Mouse (Mus musculus): Measurements from ENCODE around the gene Pias1. TPM values are rescaled to one million over a fixed set of nuclear protein-coding genes. Genes with fewer than 3 reads are reported as not detected.

The Pias1 gene
- total RNA-seq, 1 experiment = 12.7 TPM

DNA sequence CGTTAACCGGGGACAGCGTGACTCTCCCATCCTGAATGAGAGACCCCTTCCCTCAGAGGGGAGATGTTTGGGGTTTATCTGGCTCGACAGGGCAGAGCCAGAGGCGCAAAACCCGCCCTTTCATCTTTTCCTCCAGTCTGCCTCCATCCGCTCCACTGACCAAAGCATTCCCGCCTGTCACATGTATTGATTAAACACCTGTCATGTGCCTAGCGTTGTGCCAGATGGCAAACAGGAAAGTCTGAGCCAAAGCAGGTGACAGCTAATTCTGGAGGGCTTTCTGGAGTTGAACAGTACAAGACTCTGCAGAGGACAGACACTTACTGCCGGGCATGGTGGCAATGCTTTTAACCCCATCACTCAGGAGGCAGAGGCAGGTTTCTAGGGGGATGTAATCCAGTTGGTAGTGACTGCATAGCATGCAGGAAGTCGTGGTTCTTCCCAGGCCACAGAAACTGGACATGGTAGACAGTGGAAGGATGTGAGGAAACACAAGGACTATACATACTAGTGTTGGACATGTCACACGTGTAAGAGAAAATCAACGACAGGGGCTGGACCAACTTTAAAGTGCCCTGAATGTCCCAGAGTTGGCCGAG is 148.5 kb downstream of the Pias1 start:
- Histone ChIP-seq H3K4me1 (ENCODE audit: control insufficient read depth in 2 of 2, insufficient read depth in 2 of 2, low read length in 2 of 2, poor library complexity in 1 of 2) (peaks cover 3 to 11% of the 10 kb centered on the region in 2 experiments; a peak in 3 of 4 replicates), H3K36me3 (ENCODE audit: control insufficient read depth, insufficient read depth, low read length, poor library complexity, severe bottlenecking) (no peaks in the 10 kb centered on the region), H3K27ac (ENCODE audit: insufficient read depth, low read depth, low read length, poor library complexity, severe bottlenecking) (no peak overlapping the region), H3K9me3 (ENCODE audit: control insufficient read depth, insufficient read depth, low read depth, low read length) (no peaks in the 10 kb centered on the region), H3K4me3 (ENCODE audit: insufficient read depth in 1 of 2, low read depth in 1 of 2, low read length in 2 of 2, poor library complexity in 1 of 2, severe bottlenecking in 1 of 2) (peak overlapping the region; percentile 64 to 80), H3K9ac (ENCODE audit: insufficient read depth, low read depth, low read length, poor library complexity, severe bottlenecking) (peak overlapping the region; percentile 92)
- TF ChIP-seq HCFC1 (IDR thresholded peaks at IDR 0.05; ENCODE audit: borderline replicate concordance, insufficient read depth, low read length) (no peak), MAFK (IDR thresholded peaks at IDR 0.05; ENCODE audit: insufficient read depth, low read depth, low read length) (no peak), ZC3H11A (IDR thresholded peaks at IDR 0.05; ENCODE audit: borderline replicate concordance, low read depth, low read length) (no peak), CHD2 (IDR thresholded peaks at IDR 0.05; ENCODE audit: low read depth, low read length) (no peak), ZNF384 (IDR thresholded peaks at IDR 0.05; ENCODE audit: low read depth, low read length) (no peak)
- DNase-seq (ENCODE audit: low read depth, low spot score) = no peak
- in situ Hi-C loops (cut with MboI; ENCODE audit: low sequenced_read_pairs in 2 of 2, unreplicated experiment in 2 of 2) = no loop called here

DNA sequence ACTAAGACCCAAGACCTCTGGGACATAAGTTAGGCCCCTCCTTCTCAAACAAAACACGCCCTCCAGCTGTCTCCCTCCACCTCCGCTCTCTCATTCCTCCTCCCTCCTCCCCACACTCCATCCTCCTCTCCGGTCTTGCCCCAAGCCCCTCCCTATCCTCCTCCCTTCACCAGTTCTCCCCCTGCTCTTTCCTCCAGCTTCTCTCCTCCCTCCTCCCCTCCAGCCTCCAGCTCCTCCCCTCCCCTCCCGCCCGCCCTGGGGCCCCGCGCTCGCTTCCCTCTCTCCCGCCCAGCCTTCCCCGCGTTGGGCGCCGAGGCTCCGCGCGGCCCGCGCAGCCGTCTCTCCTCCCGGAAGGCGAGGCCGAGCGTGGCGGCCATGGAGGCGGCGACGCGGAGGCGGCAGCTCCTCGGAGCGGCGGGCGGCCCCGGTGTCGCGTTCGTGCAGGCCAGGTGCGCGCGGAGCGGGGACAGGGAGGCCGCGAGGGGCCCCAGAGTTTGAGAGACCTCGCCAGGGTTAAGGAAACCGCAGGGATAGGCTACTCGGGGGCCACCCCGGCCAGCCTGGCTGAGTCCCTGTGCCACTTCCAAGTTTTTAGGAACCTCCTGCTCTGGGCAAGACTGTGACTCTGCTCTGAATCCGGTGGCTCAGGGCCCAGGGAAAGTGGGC is 149.1 kb downstream of the Pias1 start, which contains the start of gene Cln6:
TSS of gene Cln6 (plus strand) at position 280 of the 666 bp plus-strand sequence.
- TF ChIP-seq CHD2 (IDR thresholded peaks at IDR 0.05; ENCODE audit: low read depth, low read length) (no peak), HCFC1 (IDR thresholded peaks at IDR 0.05; ENCODE audit: borderline replicate concordance, insufficient read depth, low read length) (no peak), ZC3H11A (IDR thresholded peaks at IDR 0.05; ENCODE audit: borderline replicate concordance, low read depth, low read length) (no peak), ZNF384 (IDR thresholded peaks at IDR 0.05; ENCODE audit: low read depth, low read length) (no peak), MAFK (IDR thresholded peaks at IDR 0.05; ENCODE audit: insufficient read depth, low read depth, low read length) (no peak)
- H3K27ac ChIP-seq (ENCODE audit: insufficient read depth, low read depth, low read length, poor library complexity, severe bottlenecking) = no peak within 1 kb of the TSS
- peak within 1 kb of the TSS; percentile 92 for H3K9ac ChIP-seq (ENCODE audit: insufficient read depth, low read depth, low read length, poor library complexity, severe bottlenecking)
- no peaks in the 10 kb centered on the region for H3K9me3 ChIP-seq (ENCODE audit: control insufficient read depth, insufficient read depth, low read depth, low read length)
- H3K36me3 ChIP-seq (ENCODE audit: control insufficient read depth, insufficient read depth, low read length, poor library complexity, severe bottlenecking) = no peaks in the 10 kb centered on the region
- peak within 1 kb of the TSS; percentile 64 to 80 for H3K4me3 ChIP-seq (ENCODE audit: insufficient read depth in 1 of 2, low read depth in 1 of 2, low read length in 2 of 2, poor library complexity in 1 of 2, severe bottlenecking in 1 of 2)
- DNase-seq (ENCODE audit: low read depth, low spot score) = peak; percentile 90
- peaks cover 3 to 11% of the 10 kb centered on the region in 2 experiments; a peak in 3 of 4 replicates for H3K4me1 ChIP-seq (ENCODE audit: control insufficient read depth in 2 of 2, insufficient read depth in 2 of 2, low read length in 2 of 2, poor library complexity in 1 of 2)
- in situ Hi-C loops (cut with MboI; ENCODE audit: low sequenced_read_pairs in 2 of 2, unreplicated experiment in 2 of 2) = no loop called here

DNA sequence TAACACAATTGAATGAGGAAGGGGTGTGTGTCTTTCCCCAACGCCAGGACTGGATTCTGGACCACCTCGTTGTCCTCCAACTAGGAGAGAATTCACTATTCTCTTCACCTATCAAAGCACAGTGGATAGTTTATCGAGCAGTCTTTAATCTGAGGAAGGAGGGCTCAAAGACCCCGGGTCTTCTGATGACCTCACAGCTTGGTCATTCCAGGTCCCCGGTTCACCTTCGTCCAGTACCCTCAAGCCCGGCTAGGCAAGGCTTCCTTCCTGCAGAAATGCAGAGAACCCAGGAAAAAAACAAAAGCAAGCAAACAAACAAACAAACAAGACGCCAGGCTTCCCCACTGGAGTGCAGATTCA is 149.6 kb downstream of the Pias1 start:
- Histone ChIP-seq H3K27ac (ENCODE audit: insufficient read depth, low read depth, low read length, poor library complexity, severe bottlenecking) (no peak overlapping the region), H3K36me3 (ENCODE audit: control insufficient read depth, insufficient read depth, low read length, poor library complexity, severe bottlenecking) (no peaks in the 10 kb centered on the region), H3K4me1 (ENCODE audit: control insufficient read depth in 2 of 2, insufficient read depth in 2 of 2, low read length in 2 of 2, poor library complexity in 1 of 2) (peaks cover 3 to 13% of the 10 kb centered on the region in 2 experiments; a peak in 3 of 4 replicates), H3K9ac (ENCODE audit: insufficient read depth, low read depth, low read length, poor library complexity, severe bottlenecking) (peak overlapping the region; percentile 53; the same call in 1 of the 2 replicates), H3K9me3 (ENCODE audit: control insufficient read depth, insufficient read depth, low read depth, low read length) (no peaks in the 10 kb centered on the region), H3K4me3 (ENCODE audit: insufficient read depth in 1 of 2, low read depth in 1 of 2, low read length in 2 of 2, poor library complexity in 1 of 2, severe bottlenecking in 1 of 2) (peak overlapping the region; percentile 59 to 80)
- no peak for DNase-seq (ENCODE audit: low read depth, low spot score)
- in situ Hi-C loops (cut with MboI; ENCODE audit: low sequenced_read_pairs in 2 of 2, unreplicated experiment in 2 of 2) = no loop called here
- TF ChIP-seq CHD2 (IDR thresholded peaks at IDR 0.05; ENCODE audit: low read depth, low read length) (no peak), ZNF384 (IDR thresholded peaks at IDR 0.05; ENCODE audit: low read depth, low read length) (no peak), HCFC1 (IDR thresholded peaks at IDR 0.05; ENCODE audit: borderline replicate concordance, insufficient read depth, low read length) (no peak), ZC3H11A (IDR thresholded peaks at IDR 0.05; ENCODE audit: borderline replicate concordance, low read depth, low read length) (no peak), MAFK (IDR thresholded peaks at IDR 0.05; ENCODE audit: insufficient read depth, low read depth, low read length) (no peak)

DNA sequence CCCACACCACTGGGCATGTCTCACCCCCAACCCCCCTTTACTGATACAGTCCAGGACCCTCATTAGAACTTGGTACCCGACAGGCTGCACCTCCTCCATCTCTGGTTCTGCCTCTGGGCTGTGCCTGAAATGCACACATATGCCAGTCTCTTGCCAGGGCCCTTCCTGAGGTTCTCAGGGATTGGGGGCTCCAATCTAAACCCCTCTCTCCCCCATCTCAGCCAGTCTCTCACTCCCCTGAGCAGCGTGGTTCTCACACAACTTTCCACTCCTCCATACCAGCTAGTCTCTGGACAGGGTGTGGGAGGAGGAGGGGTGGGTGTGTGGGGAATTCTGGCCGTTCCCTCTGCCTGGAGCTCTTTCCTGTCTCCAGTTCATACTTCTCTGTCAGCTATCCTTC is 150.1 kb downstream of the Pias1 start:
- no peaks in the 10 kb centered on the region for H3K36me3 ChIP-seq (ENCODE audit: control insufficient read depth, insufficient read depth, low read length, poor library complexity, severe bottlenecking)
- H3K9ac ChIP-seq (ENCODE audit: insufficient read depth, low read depth, low read length, poor library complexity, severe bottlenecking) = no peak overlapping the region
- in situ Hi-C loops (cut with MboI; ENCODE audit: low sequenced_read_pairs in 2 of 2, unreplicated experiment in 2 of 2) = no loop called here
- no peaks in the 10 kb centered on the region for H3K9me3 ChIP-seq (ENCODE audit: control insufficient read depth, insufficient read depth, low read depth, low read length)
- peaks cover 3 to 13% of the 10 kb centered on the region in 2 experiments; a peak in 3 of 4 replicates for H3K4me1 ChIP-seq (ENCODE audit: control insufficient read depth in 2 of 2, insufficient read depth in 2 of 2, low read length in 2 of 2, poor library complexity in 1 of 2)
- no peak overlapping the region for H3K27ac ChIP-seq (ENCODE audit: insufficient read depth, low read depth, low read length, poor library complexity, severe bottlenecking)
- peak overlapping the region in 1 of 2 experiments; percentile 59; a peak in 1 of 4 replicates for H3K4me3 ChIP-seq (ENCODE audit: insufficient read depth in 1 of 2, low read depth in 1 of 2, low read length in 2 of 2, poor library complexity in 1 of 2, severe bottlenecking in 1 of 2)
- TF ChIP-seq CHD2 (IDR thresholded peaks at IDR 0.05; ENCODE audit: low read depth, low read length) (no peak), ZC3H11A (IDR thresholded peaks at IDR 0.05; ENCODE audit: borderline replicate concordance, low read depth, low read length) (no peak), HCFC1 (IDR thresholded peaks at IDR 0.05; ENCODE audit: borderline replicate concordance, insufficient read depth, low read length) (no peak), ZNF384 (IDR thresholded peaks at IDR 0.05; ENCODE audit: low read depth, low read length) (no peak), MAFK (IDR thresholded peaks at IDR 0.05; ENCODE audit: insufficient read depth, low read depth, low read length) (no peak)
- DNase-seq (ENCODE audit: low read depth, low spot score) = no peak
